17 mouse cellular contexts compared by ENCODE assay signal in genomic region chr1:62767611-62768010, GRCm38 (mm10).
DNase-seq lines count a peak whose midpoint lies in the region; ATAC-seq and TF ChIP-seq lines count a peak whose summit lies in the region.
"Had no signal": no experiment of that assay in that cellular context is flagged by ENCODE, and none has a peak within 500 bp of the region (broad histone marks: within the 10 kb centered on the region; RNA-seq: fewer than 3 reads in every experiment).

No protein-coding gene starts in this region.

- H3K9ac ChIP-seq in ES-E14 (ENCODE audit: insufficient read depth, low read depth, low read length, poor library complexity, severe bottlenecking): no peak overlapping the region
- no peak overlapping the region for H3K9ac ChIP-seq in stomach, embryonic 16.5 days (ENCODE audit: low read length)
- H3K9ac ChIP-seq in hindbrain, embryonic 16.5 days (ENCODE audit: low read depth, low read length): no peak overlapping the region
- H3K9ac ChIP-seq: forebrain, embryonic 15.5 days; heart, embryonic 13.5 days; liver, embryonic 13.5 days; lung, embryonic 15.5 days; midbrain, embryonic 13.5 days had no signal

- peak overlapping the region; percentile 25; the same call in 1 of the 2 replicates for H3K27ac ChIP-seq in layer of hippocampus, adult 2 months
- peak overlapping the region; percentile 78 for H3K27ac ChIP-seq in ES-E14 (ENCODE audit: insufficient read depth, low read depth, low read length, poor library complexity, severe bottlenecking)
- peak overlapping the region; percentile 18; the same call in 1 of the 2 replicates for H3K27ac ChIP-seq in stomach, embryonic 16.5 days (ENCODE audit: low read length)
- H3K27ac ChIP-seq in hindbrain, embryonic 16.5 days (ENCODE audit: low read depth, low read length): no peak overlapping the region
- H3K27ac ChIP-seq: forebrain, embryonic 15.5 days; heart, embryonic 13.5 days; liver, embryonic 13.5 days; lung, embryonic 15.5 days; midbrain, embryonic 13.5 days had no signal

- peaks cover 24 to 36% of the 10 kb centered on the region in 2 experiments for H3K4me1 ChIP-seq in ES-E14 (ENCODE audit: control insufficient read depth in 2 of 2, insufficient read depth in 2 of 2, low read length in 2 of 2, poor library complexity in 1 of 2)
- H3K4me1 ChIP-seq in stomach, embryonic 16.5 days (ENCODE audit: control insufficient read depth, insufficient read depth, low read length): 0 out of 2 replicates have a peak, but pooled peaks cover 4% of the 10 kb centered on the region
- no peaks in the 10 kb centered on the region for H3K4me1 ChIP-seq in hindbrain, embryonic 16.5 days (ENCODE audit: control insufficient read depth, insufficient read depth, low read depth, low read length)
- H3K4me1 ChIP-seq: forebrain, embryonic 15.5 days; midbrain, embryonic 13.5 days had no signal

- no peak overlapping the region for H3K4me3 ChIP-seq in layer of hippocampus, adult 2 months
- no peak overlapping the region for H3K4me3 ChIP-seq in ES-E14 (ENCODE audit: insufficient read depth in 1 of 2, low read depth in 1 of 2, low read length in 2 of 2, poor library complexity in 1 of 2, severe bottlenecking in 1 of 2)
- no peak overlapping the region for H3K4me3 ChIP-seq in stomach, embryonic 16.5 days (replicated peaks; ENCODE audit: low read length)
- no peak overlapping the region for H3K4me3 ChIP-seq in hindbrain, embryonic 16.5 days (ENCODE audit: low read length)
- H3K4me3 ChIP-seq: forebrain, embryonic 15.5 days; heart, embryonic 13.5 days; liver, embryonic 13.5 days; lung, embryonic 15.5 days; midbrain, embryonic 13.5 days had no signal

- in situ Hi-C loops in ES-E14 (cut with MboI; ENCODE audit: low sequenced_read_pairs in 2 of 2, unreplicated experiment in 2 of 2): no loop called here

- TF ChIP-seq CTCF in layer of hippocampus, adult 2 months (conservative IDR thresholded peaks at IDR 0.05): no peak

- H3K36me3 ChIP-seq in ES-E14 (ENCODE audit: control insufficient read depth, insufficient read depth, low read length, poor library complexity, severe bottlenecking): no peaks in the 10 kb centered on the region
- H3K36me3 ChIP-seq in stomach, embryonic 16.5 days (ENCODE audit: control insufficient read depth, insufficient read depth, low read length): no peaks in the 10 kb centered on the region
- peaks cover 6% of the 10 kb centered on the region; the same call in 1 of the 2 replicates for H3K36me3 ChIP-seq in hindbrain, embryonic 16.5 days (ENCODE audit: control insufficient read depth, insufficient read depth, low read length)
- H3K36me3 ChIP-seq: heart, embryonic 13.5 days; liver, embryonic 13.5 days had no signal

- no peaks in the 10 kb centered on the region for H3K9me3 ChIP-seq in ES-E14 (ENCODE audit: control insufficient read depth, insufficient read depth, low read depth, low read length)
- no peaks in the 10 kb centered on the region for H3K9me3 ChIP-seq in stomach, embryonic 16.5 days (replicated peaks; ENCODE audit: control insufficient read depth, low read length)
- H3K9me3 ChIP-seq in hindbrain, embryonic 16.5 days (ENCODE audit: control insufficient read depth, low read length): no peaks in the 10 kb centered on the region
- H3K9me3 ChIP-seq: forebrain, embryonic 15.5 days; heart, embryonic 13.5 days; liver, embryonic 13.5 days; lung, embryonic 15.5 days; midbrain, embryonic 13.5 days had no signal

- WGBS in stomach, embryonic 16.5 days: 78% methylated on average over 9 of the region's 9 CpGs
- WGBS in hindbrain, embryonic 16.5 days: 79% methylated on average over 9 of the region's 9 CpGs

- ATAC-seq in stomach, embryonic 16.5 days (ENCODE audit: insufficient read depth, low FRiP score): peak; percentile 70; the same call in 1 of the 2 replicates
- no peak for ATAC-seq in hindbrain, embryonic 16.5 days
- ATAC-seq: forebrain, embryonic 15.5 days; midbrain, embryonic 13.5 days had no signal

- 0 out of 2 replicates have a peak overlapping the region, but pooled peaks have one; percentile 16 for H3K4me2 ChIP-seq in stomach, embryonic 16.5 days (ENCODE audit: low read depth, low read length)
- no peak overlapping the region for H3K4me2 ChIP-seq in hindbrain, embryonic 16.5 days (ENCODE audit: low read length)
- H3K4me2 ChIP-seq: forebrain, embryonic 15.5 days; heart, embryonic 13.5 days; liver, embryonic 13.5 days; lung, embryonic 15.5 days; midbrain, embryonic 13.5 days had no signal

- H3K27me3 ChIP-seq in stomach, embryonic 16.5 days (ENCODE audit: control insufficient read depth, insufficient read depth, low read length): no peaks in the 10 kb centered on the region
- no peaks in the 10 kb centered on the region; the same call in 1 of the 2 replicates for H3K27me3 ChIP-seq in hindbrain, embryonic 16.5 days (replicated peaks; ENCODE audit: control insufficient read depth, insufficient read depth, low read length)
- H3K27me3 ChIP-seq: forebrain, embryonic 15.5 days; heart, embryonic 13.5 days; liver, embryonic 13.5 days; lung, embryonic 15.5 days had no signal

- no peak for DNase-seq in layer of hippocampus, adult 2 months (ENCODE audit: low spot score in 2 of 2)
- no peak for DNase-seq in layer of hippocampus, postnatal 25 days (ENCODE audit: extremely low spot score in 1 of 2, low spot score in 1 of 2)
- DNase-seq in ES-E14 (ENCODE audit: low read depth, low spot score) (peak; percentile 80), WW6 (ENCODE audit: low read depth, low spot score) (peak; percentile 48)
- DNase-seq in spleen, postnatal 4 days (ENCODE audit: low spot score in 2 of 2): no peak
- DNase-seq: adrenal gland, adult 2 months; cerebellum, postnatal 14 days; liver, embryonic 13.5 days; retina, postnatal 1 day; right cerebral cortex, postnatal 4 days; thymus, adult 18-20 months had no signal

TF ChIP-seq in ES-E14, 5 proteins besides CTCF, POLR2A, EP300 and RAD21:
- TF ChIP-seq CHD2 (IDR thresholded peaks at IDR 0.05; ENCODE audit: low read depth, low read length) (no peak), ZNF384 (IDR thresholded peaks at IDR 0.05; ENCODE audit: low read depth, low read length) (no peak), ZC3H11A (IDR thresholded peaks at IDR 0.05; ENCODE audit: borderline replicate concordance, low read depth, low read length) (no peak), MAFK (IDR thresholded peaks at IDR 0.05; ENCODE audit: insufficient read depth, low read depth, low read length) (no peak), HCFC1 (IDR thresholded peaks at IDR 0.05; ENCODE audit: borderline replicate concordance, insufficient read depth, low read length) (no peak)

Comparison
In these comparisons a context has a peak if more than half of its experiments do, and no peak if none do; other contexts are left out.
1. DNase-seq: peak in ES-E14 (single experiment) and WW6 (single experiment); none in layer of hippocampus, adult 2 months (0 of 2), layer of hippocampus, postnatal 25 days (0 of 2) and spleen, postnatal 4 days (0 of 2).